Mouse (Mus musculus): ENCODE measurements around the gene Pou2f2. TPM values are rescaled to one million over a fixed set of nuclear protein-coding genes. Genes with fewer than 3 reads are reported as not detected.

Pou2f2 gene
- total and polyA plus RNA-seq, 2 experiments from 2014 or later: 6.0 to 21.2 TPM

DNA sequence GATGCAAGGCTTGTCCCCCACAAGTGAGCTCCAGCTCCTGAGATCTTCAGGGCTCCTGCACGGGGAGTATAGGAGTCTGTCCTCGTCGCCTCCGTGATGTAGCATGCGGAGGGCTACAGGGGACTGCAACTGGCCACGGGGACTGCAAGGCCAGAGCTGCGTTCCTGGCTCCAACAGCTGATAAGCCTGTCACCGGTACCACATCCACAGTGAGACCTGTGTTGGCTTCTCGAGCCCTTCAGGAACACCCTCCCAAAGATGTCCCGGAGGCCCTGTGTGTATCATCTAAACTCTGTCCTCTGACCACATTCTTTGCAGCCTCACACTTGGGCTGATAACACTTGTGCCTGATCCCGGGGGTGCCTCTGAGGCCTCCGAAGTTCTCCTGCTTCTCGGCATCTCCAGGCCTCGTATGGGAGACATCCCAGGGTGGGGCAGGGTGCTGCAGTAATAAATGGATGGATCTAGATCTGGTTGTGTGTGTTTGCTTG, 23.3 kb downstream of the Pou2f2 start:
- DNase-seq (no peak), ATAC-seq (no peak)
- no peak for TF ChIP-seq CTCF (IDR thresholded peaks at IDR 0.05; ENCODE audit: low read depth)
- 40% methylated on average over 14 of the region's 14 CpGs for WGBS
- Histone ChIP-seq H3K36me3 (ENCODE audit: insufficient read depth) (peaks cover 8% of the 10 kb centered on the region; the same call in 1 of the 2 replicates), H3K4me3 (ENCODE audit: low read depth, low read length) (no peak overlapping the region), H3K4me1 (ENCODE audit: insufficient read depth) (peaks cover 21% of the 10 kb centered on the region), H3K27ac (ENCODE audit: low read depth, low read length) (no peak overlapping the region), H3K27me3 (ENCODE audit: insufficient read depth, low read length) (no peaks in the 10 kb centered on the region), H3K4me2 (ENCODE audit: low read depth) (no peak overlapping the region), H3K9me3 (ENCODE audit: low read length) (no peaks in the 10 kb centered on the region), H3K9ac (no peak overlapping the region)

DNA sequence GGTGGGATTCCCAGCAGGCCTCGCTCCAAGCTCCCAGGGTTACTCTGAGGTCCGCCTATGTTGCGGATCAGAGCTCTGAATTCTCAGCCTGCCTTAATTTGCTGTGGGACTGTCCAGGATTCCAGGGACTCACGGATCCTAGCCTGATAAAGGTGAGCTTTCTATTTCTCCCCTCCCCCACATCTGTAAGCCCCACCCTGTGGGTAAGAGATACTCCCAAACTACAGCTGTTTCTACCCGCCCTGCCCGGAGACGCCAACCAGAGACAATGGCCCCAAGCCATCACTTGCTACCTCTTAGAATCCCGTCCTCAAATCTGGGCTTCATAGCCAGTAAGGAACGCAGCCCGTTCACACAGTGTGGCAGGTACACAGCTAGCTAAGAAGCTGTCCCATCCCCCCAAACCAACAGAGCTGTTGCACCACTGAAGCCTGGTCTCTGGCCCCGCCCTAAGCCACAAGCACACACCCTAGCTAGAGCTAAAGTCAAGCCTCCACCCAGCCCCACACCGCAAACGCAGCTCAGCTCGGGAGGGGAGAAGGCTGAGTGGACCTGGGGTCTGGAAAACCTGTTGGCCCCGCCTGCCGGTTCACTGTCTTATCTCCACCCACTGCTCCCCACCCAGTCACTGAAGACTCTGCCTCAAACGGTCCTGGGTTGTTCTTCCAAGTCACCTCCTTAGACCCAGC, 23.9 kb downstream of the Pou2f2 start:
- Histone ChIP-seq H3K4me3 (ENCODE audit: low read depth, low read length) (no peak overlapping the region), H3K4me1 (ENCODE audit: insufficient read depth) (peaks cover 24% of the 10 kb centered on the region), H3K27ac (ENCODE audit: low read depth, low read length) (no peak overlapping the region), H3K9ac (no peak overlapping the region), H3K9me3 (ENCODE audit: low read length) (no peaks in the 10 kb centered on the region), H3K27me3 (ENCODE audit: insufficient read depth, low read length) (no peaks in the 10 kb centered on the region), H3K4me2 (ENCODE audit: low read depth) (no peak overlapping the region), H3K36me3 (ENCODE audit: insufficient read depth) (peaks cover 8% of the 10 kb centered on the region; the same call in 1 of the 2 replicates)
- 29% methylated on average over 17 of the region's 17 CpGs for WGBS
- DNase-seq: no peak
- TF ChIP-seq CTCF (IDR thresholded peaks at IDR 0.05; ENCODE audit: low read depth): no peak
- no peak for ATAC-seq

DNA sequence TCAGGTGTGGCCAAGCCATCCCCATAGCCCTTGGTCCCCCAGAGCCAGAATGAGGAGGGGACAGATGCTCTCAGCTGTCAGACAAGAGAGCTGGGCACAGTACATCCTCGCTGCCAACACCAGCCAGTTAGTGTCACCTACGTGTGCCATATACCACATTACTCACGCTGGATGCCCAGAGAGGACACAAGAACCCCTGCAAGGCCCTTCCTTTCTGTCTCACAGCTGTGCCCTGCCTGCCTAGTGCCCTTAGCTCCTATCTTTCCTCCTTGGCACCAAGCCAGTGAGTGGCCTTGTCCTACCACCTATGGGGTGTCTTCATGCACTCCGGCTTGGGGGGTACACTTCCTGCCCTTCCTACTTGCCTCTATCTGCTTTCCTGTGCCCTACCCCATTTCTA, 24.9 kb downstream of the Pou2f2 start:
- no peak overlapping the region for H3K4me3 ChIP-seq (ENCODE audit: low read depth, low read length)
- H3K4me2 ChIP-seq (ENCODE audit: low read depth): no peak overlapping the region
- peaks cover 27% of the 10 kb centered on the region for H3K4me1 ChIP-seq (ENCODE audit: insufficient read depth)
- TF ChIP-seq CTCF (IDR thresholded peaks at IDR 0.05; ENCODE audit: low read depth): no peak
- WGBS: 58% methylated on average over 4 of the region's 4 CpGs
- H3K9ac ChIP-seq: no peak overlapping the region
- ATAC-seq: no peak
- peak overlapping the region; percentile 21; the same call in 1 of the 2 replicates for H3K27ac ChIP-seq (ENCODE audit: low read depth, low read length)
- H3K27me3 ChIP-seq (ENCODE audit: insufficient read depth, low read length): no peaks in the 10 kb centered on the region
- H3K36me3 ChIP-seq (ENCODE audit: insufficient read depth): peaks cover 8% of the 10 kb centered on the region; the same call in 1 of the 2 replicates
- H3K9me3 ChIP-seq (ENCODE audit: low read length): no peaks in the 10 kb centered on the region
- no peak for DNase-seq

DNA sequence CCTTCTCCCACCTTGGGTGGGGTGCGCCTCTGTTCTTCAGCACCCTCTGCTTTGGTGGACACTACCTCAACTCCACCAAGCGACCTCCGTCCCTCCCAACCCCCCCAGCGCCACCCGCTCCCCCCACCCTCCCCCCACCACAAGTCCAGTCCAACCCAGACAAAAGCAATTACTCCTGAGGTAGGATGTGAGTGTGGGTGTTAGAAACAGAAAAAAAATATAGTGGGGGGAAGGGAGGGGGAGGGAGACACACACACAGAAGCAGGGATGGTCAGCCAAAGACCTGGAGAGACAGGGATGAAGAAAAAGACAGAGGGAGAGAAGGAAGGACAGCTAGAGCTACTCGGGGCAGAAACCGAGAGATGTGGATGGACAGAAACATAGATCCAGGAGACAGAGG, 25.7 kb downstream of the Pou2f2 start:
- Histone ChIP-seq H3K4me3 (ENCODE audit: low read depth, low read length) (no peak overlapping the region), H3K36me3 (ENCODE audit: insufficient read depth) (peaks cover 7% of the 10 kb centered on the region; the same call in 1 of the 2 replicates), H3K9me3 (ENCODE audit: low read length) (no peaks in the 10 kb centered on the region), H3K27me3 (ENCODE audit: insufficient read depth, low read length) (no peaks in the 10 kb centered on the region), H3K27ac (ENCODE audit: low read depth, low read length) (0 out of 2 replicates have a peak overlapping the region, but pooled peaks have one; percentile 21), H3K4me2 (ENCODE audit: low read depth) (no peak overlapping the region), H3K9ac (no peak overlapping the region), H3K4me1 (ENCODE audit: insufficient read depth) (peaks cover 27% of the 10 kb centered on the region)
- no peak for TF ChIP-seq CTCF (IDR thresholded peaks at IDR 0.05; ENCODE audit: low read depth)
- no peak for DNase-seq
- WGBS: 30% methylated on average over 7 of the region's 7 CpGs
- no peak for ATAC-seq

DNA sequence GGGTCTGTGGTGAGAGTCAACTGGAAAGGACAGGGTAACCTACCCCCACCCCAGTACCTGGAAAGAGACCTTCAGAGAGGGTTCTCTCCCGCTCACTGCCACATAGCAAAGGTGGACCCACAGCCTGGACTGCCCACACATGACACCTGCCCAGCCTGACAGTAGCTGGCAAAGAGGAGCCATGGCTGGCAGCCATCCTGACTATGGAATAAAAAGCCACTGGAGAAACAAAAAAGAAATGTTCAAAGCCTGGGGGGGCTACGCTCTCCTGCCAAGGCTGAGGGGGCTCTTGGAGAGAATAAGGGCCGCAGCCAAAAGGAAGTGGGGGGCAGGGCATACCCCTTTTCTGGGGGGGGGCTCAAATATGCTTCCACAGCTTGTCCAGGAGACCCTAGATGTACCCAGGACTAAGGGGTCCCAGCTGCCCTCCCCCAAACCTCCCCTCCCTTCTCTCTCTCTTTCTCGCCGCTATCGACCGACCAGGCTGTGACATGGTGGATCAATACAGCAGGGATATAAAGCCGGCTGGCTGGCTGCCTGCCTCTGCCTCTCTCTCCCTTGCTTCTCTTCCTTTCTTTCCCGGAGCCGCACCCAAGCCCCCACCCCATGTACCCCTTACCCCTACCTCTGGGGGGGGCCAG, 27.5 kb downstream of the Pou2f2 start:
- Histone ChIP-seq H3K4me2 (ENCODE audit: low read depth) (peak overlapping the region; percentile 26), H3K27ac (ENCODE audit: low read depth, low read length) (peak overlapping the region; percentile 29; the same call in 1 of the 2 replicates), H3K4me3 (ENCODE audit: low read depth, low read length) (no peak overlapping the region), H3K27me3 (ENCODE audit: insufficient read depth, low read length) (no peaks in the 10 kb centered on the region), H3K9ac (peak overlapping the region; percentile 22; the same call in 1 of the 2 replicates), H3K4me1 (ENCODE audit: insufficient read depth) (peaks cover 27% of the 10 kb centered on the region), H3K36me3 (ENCODE audit: insufficient read depth) (peaks cover 8% of the 10 kb centered on the region), H3K9me3 (ENCODE audit: low read length) (no peaks in the 10 kb centered on the region)
- DNase-seq: peak; percentile 56
- 8% methylated on average over 10 of the region's 10 CpGs for WGBS
- no peak for TF ChIP-seq CTCF (IDR thresholded peaks at IDR 0.05; ENCODE audit: low read depth)
- ATAC-seq: peak; percentile 30; the same call in 1 of the 2 replicates

DNA sequence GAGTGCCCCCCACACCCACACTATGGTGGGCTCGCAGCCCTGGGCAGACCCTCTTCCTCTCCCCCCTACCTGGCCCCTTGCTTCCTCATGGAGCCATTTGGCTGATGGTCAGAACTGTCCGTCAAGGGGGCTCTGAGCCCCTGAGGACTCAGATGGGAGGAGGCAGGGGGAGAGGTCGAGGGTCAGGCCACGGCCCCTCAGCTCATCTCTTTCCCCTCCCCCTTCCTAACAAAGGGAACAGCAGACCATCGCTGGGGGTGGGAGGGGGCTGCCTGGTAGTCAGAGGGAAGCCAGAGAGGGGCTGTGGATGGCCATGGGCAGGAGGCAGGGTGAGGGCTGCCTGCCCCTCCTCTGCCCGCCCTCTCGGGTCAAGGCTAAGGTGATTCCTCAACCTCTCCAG, 28.5 kb downstream of the Pou2f2 start:
- H3K4me2 ChIP-seq (ENCODE audit: low read depth): peak overlapping the region; percentile 5; the same call in 1 of the 2 replicates
- no peak for ATAC-seq
- no peak for DNase-seq
- no peaks in the 10 kb centered on the region for H3K9me3 ChIP-seq (ENCODE audit: low read length)
- peak overlapping the region; percentile 18; the same call in 1 of the 2 replicates for H3K9ac ChIP-seq
- H3K27me3 ChIP-seq (ENCODE audit: insufficient read depth, low read length): no peaks in the 10 kb centered on the region
- H3K4me3 ChIP-seq (ENCODE audit: low read depth, low read length): no peak overlapping the region
- no peak overlapping the region; the same call in 1 of the 2 replicates for H3K27ac ChIP-seq (ENCODE audit: low read depth, low read length)
- 7% methylated on average over 7 of the region's 7 CpGs for WGBS
- H3K4me1 ChIP-seq (ENCODE audit: insufficient read depth): peaks cover 27% of the 10 kb centered on the region
- H3K36me3 ChIP-seq (ENCODE audit: insufficient read depth): peaks cover 4% of the 10 kb centered on the region; the same call in 1 of the 2 replicates
- no peak for TF ChIP-seq CTCF (IDR thresholded peaks at IDR 0.05; ENCODE audit: low read depth)
